Mouse (Mus musculus): Measurements from ENCODE around the gene Drd3. TPM values are rescaled to one million over a fixed set of nuclear protein-coding genes. Genes with fewer than 3 reads are reported as not detected.

The Drd3 gene
- total RNA-seq, 2 experiments from 2014 or later: not detected

- Histone ChIP-seq H3K27ac (no peak overlapping the region), H3K4me3 (no peak overlapping the region)
- DNase-seq: no peak
- TF ChIP-seq CTCF (IDR thresholded peaks at IDR 0.05): no peak
- intact Hi-C loops (cut with DNase I): loop anchor here (10.0 kb wide), 3 partner anchors 155 to 895 kb away; no protein-coding TSS in a partner anchor
Observed at GRCm38 (mm10) chr16:43809429-43809828, 55.6 kb downstream of the Drd3 start.

- no peak overlapping the region for H3K27ac ChIP-seq
- intact Hi-C loops (cut with DNase I): no loop called here
- no peak overlapping the region for H3K4me3 ChIP-seq
- no peak for DNase-seq
- no peak for TF ChIP-seq CTCF (IDR thresholded peaks at IDR 0.05)
Observed at GRCm38 (mm10) chr16:43811402-43811801, 57.6 kb downstream of the Drd3 start.

GRCm38 (mm10) chr16:43814644-43815043 is 60.8 kb downstream of the Drd3 start:
- Histone ChIP-seq H3K4me3 (no peak overlapping the region), H3K27ac (no peak overlapping the region)
- DNase-seq: no peak
- intact Hi-C loops (cut with DNase I): no loop called here
- no peak for TF ChIP-seq CTCF (IDR thresholded peaks at IDR 0.05)

- Histone ChIP-seq H3K27ac (no peak overlapping the region), H3K4me3 (no peak overlapping the region)
- intact Hi-C loops (cut with DNase I): no loop called here
- no peak for DNase-seq
- no peak for TF ChIP-seq CTCF (IDR thresholded peaks at IDR 0.05)
Observed at GRCm38 (mm10) chr16:43816321-43816720, 62.5 kb downstream of the Drd3 start.

GRCm38 (mm10) chr16:43818404-43818803 is 64.6 kb downstream of the Drd3 start:
- intact Hi-C loops (cut with DNase I): no loop called here
- Histone ChIP-seq H3K4me3 (no peak overlapping the region), H3K27ac (no peak overlapping the region)
- TF ChIP-seq CTCF (IDR thresholded peaks at IDR 0.05): no peak
- DNase-seq: no peak

GRCm38 (mm10) chr16:43827492-43827891 is 73.7 kb downstream of the Drd3 start:
- Histone ChIP-seq H3K4me3 (no peak overlapping the region), H3K27ac (no peak overlapping the region)
- DNase-seq: no peak
- TF ChIP-seq CTCF (IDR thresholded peaks at IDR 0.05): no peak
- intact Hi-C loops (cut with DNase I): no loop called here

- intact Hi-C loops (cut with DNase I): no loop called here
- H3K4me3 ChIP-seq: no peak overlapping the region
- no peak for TF ChIP-seq CTCF (IDR thresholded peaks at IDR 0.05)
- H3K27ac ChIP-seq: no peak overlapping the region
- DNase-seq: no peak
Observed at GRCm38 (mm10) chr16:43831957-43832356, 78.1 kb downstream of the Drd3 start.

- no peak overlapping the region for H3K4me3 ChIP-seq
- no peak for DNase-seq
- no peak for TF ChIP-seq CTCF (IDR thresholded peaks at IDR 0.05)
- intact Hi-C loops (cut with DNase I): no loop called here
- no peak overlapping the region for H3K27ac ChIP-seq
Observed at GRCm38 (mm10) chr16:43841236-43841635, 87.4 kb downstream of the Drd3 start.

- TF ChIP-seq CTCF (IDR thresholded peaks at IDR 0.05): no peak
- no peak overlapping the region for H3K4me3 ChIP-seq
- DNase-seq: no peak
- no peak overlapping the region for H3K27ac ChIP-seq
- intact Hi-C loops (cut with DNase I): no loop called here
Observed at GRCm38 (mm10) chr16:43849839-43850238, 96.0 kb downstream of the Drd3 start.

GRCm38 (mm10) chr16:43858941-43859476 is 105.2 kb downstream of the Drd3 start:
- H3K27ac ChIP-seq: no peak overlapping the region
- TF ChIP-seq CTCF (IDR thresholded peaks at IDR 0.05): no peak
- H3K4me3 ChIP-seq: no peak overlapping the region
- intact Hi-C loops (cut with DNase I): no loop called here
- no peak for DNase-seq

- no peak for DNase-seq
- Histone ChIP-seq H3K27ac (no peak overlapping the region), H3K4me3 (no peak overlapping the region)
- intact Hi-C loops (cut with DNase I): no loop called here
- TF ChIP-seq CTCF (IDR thresholded peaks at IDR 0.05): no peak
Observed at GRCm38 (mm10) chr16:43860624-43861023, 106.8 kb downstream of the Drd3 start.

GRCm38 (mm10) chr16:43869805-43870204 is 116.0 kb downstream of the Drd3 start:
- intact Hi-C loops (cut with DNase I): no loop called here
- Histone ChIP-seq H3K4me3 (no peak overlapping the region), H3K27ac (peak overlapping the region; percentile 66)
- no peak for TF ChIP-seq CTCF (IDR thresholded peaks at IDR 0.05)
- no peak for DNase-seq

GRCm38 (mm10) chr16:43871419-43871818 is 117.6 kb downstream of the Drd3 start:
- H3K4me3 ChIP-seq: no peak overlapping the region
- no peak overlapping the region for H3K27ac ChIP-seq

More at GRCm38 (mm10) chr16:43871419-43871818, 117.6 kb downstream of the Drd3 start:
- intact Hi-C loops (cut with DNase I): no loop called here
- DNase-seq: peak; percentile 22
- no peak for TF ChIP-seq CTCF (IDR thresholded peaks at IDR 0.05)

Small RNAs within 50 kb of the gene (microRNA-seq; reads per million reads assigned to microRNA genes)
- gene Gm25996: not detected

Other genes starting within 250 kb of the Drd3 start
- gene Tigit, start 89.9 kb upstream of the Drd3 start, total RNA-seq (2021): not detected
- gene Ccdc191, start 135.8 kb downstream of the Drd3 start, total RNA-seq (2021): 1 to 10 TPM; 1.5 to 3.2 TPM
- gene Qtrt2, start 172.8 kb downstream of the Drd3 start, total RNA-seq (2021): 10 to 100 TPM; 11.0 to 11.4 TPM
- 10 to 100 TPM in 1 of 2 experiments, 1 to 10 TPM in 1; 8.4 to 24.7 TPM for gene Zdhhc23, start 225.8 kb downstream of the Drd3 start, total RNA-seq (2021)

Measured in gastrocnemius, adult 2 months (tissue).